Mouse (Mus musculus): ENCODE measurements around the gene Arrb1. TPM values are rescaled to one million over a fixed set of nuclear protein-coding genes. Genes with fewer than 3 reads are reported as not detected.

The Arrb1 gene
- polyA plus RNA-seq, 1 experiment from 2014 or later: 3.8 TPM

DNA sequence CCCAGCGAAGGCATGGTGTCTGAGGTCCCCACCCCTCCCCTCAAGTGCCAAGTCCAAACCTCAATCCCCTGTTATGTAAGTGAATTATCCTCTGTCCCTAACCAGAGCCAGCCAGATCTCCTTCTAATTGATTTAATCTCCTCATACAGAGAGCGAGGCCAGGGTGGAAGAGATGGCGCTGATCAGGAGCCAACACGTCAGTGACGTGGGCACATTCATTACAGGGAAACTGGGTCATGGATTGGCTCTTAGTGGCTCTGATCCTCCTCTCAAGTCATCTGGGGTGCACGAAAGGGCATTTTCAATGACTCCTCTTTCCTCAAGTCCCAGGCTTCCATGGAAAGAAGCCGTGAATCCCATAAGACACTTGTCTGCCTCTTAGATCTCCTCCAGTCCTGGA, 109.4 kb downstream of the Arrb1 start:
- ATAC-seq (ENCODE audit: low read depth): no peak
- Histone ChIP-seq H3K4me1 (ENCODE audit: control insufficient read depth, insufficient read depth, low read length) (no peaks in the 10 kb centered on the region), H3K9ac (ENCODE audit: low read depth, low read length) (no peak overlapping the region), H3K4me3 (ENCODE audit: low read depth, low read length) (no peak overlapping the region), H3K4me2 (ENCODE audit: low read depth, low read length) (no peak overlapping the region), H3K27ac (replicated peaks; ENCODE audit: low read depth, low read length) (no peak overlapping the region), H3K27me3 (replicated peaks; ENCODE audit: control insufficient read depth, insufficient read depth, low read length) (no peaks in the 10 kb centered on the region), H3K9me3 (ENCODE audit: control insufficient read depth, low read length) (no peaks in the 10 kb centered on the region), H3K36me3 (ENCODE audit: control insufficient read depth, insufficient read depth, low read length) (no peaks in the 10 kb centered on the region)
- no peak for DNase-seq (ENCODE audit: low spot score)
- WGBS: 74% methylated on average over 7 of the region's 7 CpGs

DNA sequence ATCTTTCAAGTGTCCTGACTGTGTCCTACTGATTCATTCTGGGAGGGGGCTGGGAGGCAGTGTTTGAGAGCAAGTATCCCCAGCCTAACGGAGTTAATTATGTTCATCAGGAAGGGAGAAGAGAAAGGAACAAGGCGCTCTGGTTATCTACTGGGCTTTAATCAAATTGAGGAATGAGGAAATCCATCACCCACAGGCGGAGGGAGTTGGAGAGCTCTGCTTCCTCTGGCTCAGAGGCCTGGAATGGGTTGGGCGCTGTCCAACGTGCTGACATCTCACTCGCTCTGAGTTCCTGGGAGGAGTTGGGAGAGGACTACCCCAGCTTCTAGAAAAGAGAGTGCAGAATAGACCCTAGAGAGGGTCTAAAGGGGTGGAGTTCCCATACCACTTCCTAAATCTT, 113.4 kb downstream of the Arrb1 start:
- peak; percentile 78 for DNase-seq (ENCODE audit: low spot score)
- Histone ChIP-seq H3K4me3 (ENCODE audit: low read depth, low read length) (no peak overlapping the region), H3K27ac (replicated peaks; ENCODE audit: low read depth, low read length) (no peak overlapping the region), H3K4me1 (ENCODE audit: control insufficient read depth, insufficient read depth, low read length) (no peaks in the 10 kb centered on the region), H3K4me2 (ENCODE audit: low read depth, low read length) (no peak overlapping the region), H3K36me3 (ENCODE audit: control insufficient read depth, insufficient read depth, low read length) (no peaks in the 10 kb centered on the region), H3K27me3 (replicated peaks; ENCODE audit: control insufficient read depth, insufficient read depth, low read length) (no peaks in the 10 kb centered on the region), H3K9me3 (ENCODE audit: control insufficient read depth, low read length) (no peaks in the 10 kb centered on the region), H3K9ac (ENCODE audit: low read depth, low read length) (no peak overlapping the region)
- ATAC-seq (ENCODE audit: low read depth): no peak
- WGBS: 3% methylated on average over 6 of the region's 6 CpGs

DNA sequence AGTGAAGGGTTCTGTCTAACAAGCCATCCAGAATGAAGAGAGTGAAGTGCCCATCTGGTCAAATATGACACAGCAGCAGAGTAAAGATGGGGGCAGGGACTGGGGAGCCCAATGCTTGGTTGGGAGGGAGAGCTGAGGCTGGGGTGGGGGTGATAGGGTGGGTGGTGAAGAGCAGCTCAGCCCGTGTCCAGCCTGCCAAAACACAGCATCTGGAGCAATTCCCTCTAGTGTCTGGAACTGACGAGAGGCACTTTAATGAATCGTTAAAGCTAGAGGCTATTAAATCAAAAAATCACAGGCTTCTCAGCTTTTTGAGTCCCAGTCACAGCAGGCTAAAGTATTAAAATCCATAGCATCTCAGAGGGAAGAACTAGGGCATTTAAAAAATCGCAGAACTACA, 114.3 kb downstream of the Arrb1 start:
- H3K4me2 ChIP-seq (ENCODE audit: low read depth, low read length): no peak overlapping the region
- ATAC-seq (ENCODE audit: low read depth): no peak
- H3K36me3 ChIP-seq (ENCODE audit: control insufficient read depth, insufficient read depth, low read length): no peaks in the 10 kb centered on the region
- no peaks in the 10 kb centered on the region for H3K9me3 ChIP-seq (ENCODE audit: control insufficient read depth, low read length)
- H3K9ac ChIP-seq (ENCODE audit: low read depth, low read length): no peak overlapping the region
- no peak for DNase-seq (ENCODE audit: low spot score)
- no peak overlapping the region for H3K27ac ChIP-seq (replicated peaks; ENCODE audit: low read depth, low read length)
- no peaks in the 10 kb centered on the region for H3K27me3 ChIP-seq (replicated peaks; ENCODE audit: control insufficient read depth, insufficient read depth, low read length)
- H3K4me1 ChIP-seq (ENCODE audit: control insufficient read depth, insufficient read depth, low read length): no peaks in the 10 kb centered on the region
- no peak overlapping the region for H3K4me3 ChIP-seq (ENCODE audit: low read depth, low read length)
- 63% methylated on average over 4 of the region's 4 CpGs for WGBS

DNA sequence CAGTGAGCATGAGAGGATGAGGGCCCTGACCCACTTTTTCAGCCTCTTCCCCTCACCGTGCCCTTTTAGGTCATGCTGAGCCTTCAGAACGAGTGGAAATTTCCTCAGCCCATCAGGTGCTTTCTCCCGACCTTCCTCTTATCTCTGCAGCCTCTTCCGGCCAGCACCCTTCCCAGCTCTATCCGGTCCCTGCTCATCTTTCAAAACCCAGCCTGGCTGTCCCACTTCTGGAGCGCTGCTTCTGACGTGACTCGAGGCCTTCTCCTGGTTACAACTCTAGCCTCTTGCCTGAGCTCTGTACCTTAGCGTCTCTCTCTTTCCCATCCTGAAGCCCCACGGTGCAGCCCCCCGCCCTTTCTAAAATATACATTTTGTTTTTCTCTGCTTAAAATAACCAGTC, 119.0 kb downstream of the Arrb1 start:
- no peak overlapping the region for H3K27ac ChIP-seq (replicated peaks; ENCODE audit: low read depth, low read length)
- H3K4me1 ChIP-seq (ENCODE audit: control insufficient read depth, insufficient read depth, low read length): no peaks in the 10 kb centered on the region
- ATAC-seq (ENCODE audit: low read depth): no peak
- no peaks in the 10 kb centered on the region for H3K9me3 ChIP-seq (ENCODE audit: control insufficient read depth, low read length)
- no peak overlapping the region for H3K4me3 ChIP-seq (ENCODE audit: low read depth, low read length)
- no peak for DNase-seq (ENCODE audit: low spot score)
- no peaks in the 10 kb centered on the region for H3K27me3 ChIP-seq (replicated peaks; ENCODE audit: control insufficient read depth, insufficient read depth, low read length)
- H3K36me3 ChIP-seq (ENCODE audit: control insufficient read depth, insufficient read depth, low read length): no peaks in the 10 kb centered on the region
- 73% methylated on average over 11 of the region's 11 CpGs for WGBS
- no peak overlapping the region for H3K9ac ChIP-seq (ENCODE audit: low read depth, low read length)
- H3K4me2 ChIP-seq (ENCODE audit: low read depth, low read length): no peak overlapping the region

MicroRNAs within 50 kb of the gene (microRNA counts, 519-probe panel; counts per million panel counts)
- microRNA mmu-miR-326: 1,528 counts per million, percentile 6 among the panel's probes with 10 or more counts

Small RNA genes within 50 kb of the gene (microRNA-seq; reads per million reads assigned to microRNA genes)
- 18.3 reads per million, percentile 33 among the genes with 10 or more reads in this experiment for gene Mir326 (ENCODE audit: borderline number of aligned reads)

Other genes starting within 250 kb of the Arrb1 start
- gene Serpinh1, start 182.2 kb upstream of the Arrb1 start, polyA plus RNA-seq (2014; fragmentation: Nextera tagmentation; extraction: Ambion mirVana): 918 and 945 TPM in 2 replicates
- 15.0 and 17.5 TPM in 2 replicates for gene Gdpd5, start 154.1 kb upstream of the Arrb1 start, polyA plus RNA-seq (2014; fragmentation: Nextera tagmentation; extraction: Ambion mirVana)
- gene Klhl35, start 69.5 kb upstream of the Arrb1 start, polyA plus RNA-seq (2014; fragmentation: Nextera tagmentation; extraction: Ambion mirVana): 0.74 and 1.3 TPM in 2 replicates
- 876 and 912 TPM in 2 replicates for gene Rps3, start 51.7 kb upstream of the Arrb1 start, polyA plus RNA-seq (2014; fragmentation: Nextera tagmentation; extraction: Ambion mirVana)
- 2.0 and 2.5 TPM in 2 replicates for gene Tpbgl, start 91.6 kb downstream of the Arrb1 start, polyA plus RNA-seq (2014; fragmentation: Nextera tagmentation; extraction: Ambion mirVana)
- gene Slco2b1, start 175.9 kb downstream of the Arrb1 start, polyA plus RNA-seq (2014; fragmentation: Nextera tagmentation; extraction: Ambion mirVana): 3.9 TPM in 2 replicates
- not detected in 2 replicates for gene Olfr520, start 194.8 kb downstream of the Arrb1 start, polyA plus RNA-seq (2014; fragmentation: Nextera tagmentation; extraction: Ambion mirVana)
- not detected in 2 replicates for gene Olfr521, start 228.0 kb downstream of the Arrb1 start, polyA plus RNA-seq (2014; fragmentation: Nextera tagmentation; extraction: Ambion mirVana)